Mouse (Mus musculus): ENCODE data around the gene Phf21a.

DNA sequence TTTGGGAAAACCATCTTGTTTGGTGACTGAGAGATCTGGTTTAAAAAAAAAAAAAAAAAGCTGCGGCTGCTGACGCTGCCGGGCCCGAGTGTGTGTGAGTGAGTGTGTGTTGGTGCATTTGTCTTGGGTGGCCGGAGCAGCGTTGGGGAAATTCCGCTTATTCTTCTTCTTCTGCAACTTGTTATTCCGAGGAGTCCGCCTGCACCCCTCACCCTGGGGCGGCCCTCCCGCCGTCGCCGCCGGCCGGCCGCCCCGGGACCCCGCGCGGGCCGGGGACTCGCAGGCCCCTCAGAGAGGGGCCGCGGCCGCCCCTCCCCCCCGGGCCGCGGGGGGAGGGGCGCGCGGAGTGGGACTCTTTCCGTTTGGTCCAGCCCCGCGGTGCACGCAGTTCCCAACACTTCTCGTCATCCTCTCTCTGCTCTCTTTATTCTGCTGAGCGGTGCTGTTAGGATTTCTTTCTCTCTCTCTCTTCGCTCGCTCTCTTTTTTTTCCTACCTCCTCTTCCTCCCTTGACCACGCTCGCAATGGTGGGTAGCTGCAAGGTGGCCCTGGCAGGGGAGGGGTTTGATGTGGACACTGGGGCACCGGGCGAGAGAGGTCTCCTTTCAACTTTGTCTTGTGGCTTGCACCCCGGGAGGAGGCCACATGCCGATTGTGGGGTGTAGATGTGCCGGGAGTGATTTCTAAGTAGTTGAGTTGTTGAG lies 92.3 kb downstream of the Phf21a start:
- no peak for TF ChIP-seq CTCF (IDR thresholded peaks at IDR 0.05; ENCODE audit: low read depth)
- no peak for TF ChIP-seq EP300 (optimal IDR thresholded peaks at IDR 0.05)

Measured in stomach, postnatal 0 days (tissue).